Mouse (Mus musculus): ENCODE measurements at regions not wholly inside any gene's neighbourhood (a gene's known extent, or its start where the extent isn't known, plus 50 kb on each side); places are given as distances from the start of the nearest gene placed in this dataset.

GRCm38 (mm10) chr3:150109561-150109960 is 1119.2 kb upstream of the Adgrl2 start:
- no peak for DNase-seq

GRCm38 (mm10) chr3:150112231-150112630 is 1121.9 kb upstream of the Adgrl2 start:
- DNase-seq, result no peak

DNA sequence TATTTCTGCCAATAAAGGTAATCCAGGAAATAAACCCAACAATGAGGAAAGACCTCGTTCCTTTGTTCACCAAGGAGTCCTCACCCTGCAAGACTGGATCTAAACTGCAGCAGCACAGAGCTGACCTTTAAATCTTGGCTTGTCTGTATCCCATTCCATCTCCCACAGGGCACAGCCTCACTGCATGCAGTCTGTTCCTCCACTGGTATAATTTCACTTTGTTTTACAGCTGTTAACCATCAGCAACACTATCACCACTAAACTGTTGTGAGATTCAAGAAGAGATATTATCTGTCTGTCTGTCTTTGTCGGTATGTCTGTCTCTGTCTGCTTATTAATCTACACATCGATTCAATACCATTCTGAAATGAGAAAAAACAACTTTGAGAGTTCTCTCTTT is 1129.5 kb upstream of the Adgrl2 start:
- no peak for DNase-seq

DNA sequence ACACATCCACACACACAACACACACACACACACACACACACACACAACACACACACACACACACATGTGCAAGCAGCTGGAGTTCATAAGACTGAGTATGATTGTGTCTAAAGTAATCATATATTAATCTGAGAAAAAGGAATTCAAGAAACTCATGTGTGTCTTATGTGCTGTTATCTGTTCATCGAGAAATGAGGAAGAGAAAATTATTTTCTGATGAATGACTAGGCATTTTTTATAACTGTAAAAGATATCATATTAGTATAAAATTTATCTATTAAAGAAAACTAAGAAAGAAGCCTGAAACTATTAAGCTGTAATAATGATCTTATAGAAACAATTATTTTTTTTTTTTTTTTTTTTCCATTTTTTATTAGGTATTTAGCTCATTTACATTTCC is 1156.3 kb upstream of the Adgrl2 start:
- no peak for DNase-seq

- DNase-seq, result peak; percentile 24
These were observed 1160.9 kb upstream of the Adgrl2 start for GRCm38 (mm10) chr3:150151152-150151822.

DNA sequence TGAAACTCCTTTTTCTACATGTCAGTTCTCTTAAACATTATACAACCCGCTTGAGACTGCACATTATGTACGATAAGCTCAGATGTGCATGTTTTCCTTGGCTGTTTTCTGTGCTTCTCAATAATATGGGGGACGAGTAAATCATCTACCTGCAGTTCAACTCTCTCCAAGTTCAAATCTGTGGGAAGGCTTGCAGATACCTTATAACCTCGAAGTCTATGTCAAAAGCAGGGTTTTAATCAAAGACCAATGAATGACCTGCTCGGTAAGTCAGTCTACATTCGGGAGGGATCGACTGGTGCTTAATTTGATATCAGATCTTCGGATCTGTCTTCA is 1161.4 kb upstream of the Adgrl2 start:
- DNase-seq, result no peak

DNA sequence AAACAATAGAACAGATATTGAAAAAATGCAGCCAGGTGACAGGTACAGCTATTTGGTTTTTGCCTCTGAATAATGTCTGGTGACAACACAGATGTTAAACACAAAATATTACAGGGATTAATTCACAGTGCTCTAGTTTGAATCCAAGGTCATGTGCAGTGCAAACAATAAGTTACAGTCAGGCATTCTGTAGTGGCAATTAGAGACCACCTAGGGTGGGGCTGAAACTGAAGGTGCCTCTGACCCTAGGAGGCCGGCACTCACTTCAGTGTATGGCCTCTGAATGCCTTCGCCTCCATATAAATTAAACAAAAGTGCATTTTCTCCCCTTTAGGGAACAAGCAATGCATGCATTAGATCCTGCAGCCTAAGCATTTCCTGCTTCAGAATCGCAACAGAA is 1162.5 kb upstream of the Adgrl2 start:
- no peak for DNase-seq

- no peak for DNase-seq
These were observed 1195.5 kb upstream of the Adgrl2 start for GRCm38 (mm10) chr3:150185807-150186206.

DNA sequence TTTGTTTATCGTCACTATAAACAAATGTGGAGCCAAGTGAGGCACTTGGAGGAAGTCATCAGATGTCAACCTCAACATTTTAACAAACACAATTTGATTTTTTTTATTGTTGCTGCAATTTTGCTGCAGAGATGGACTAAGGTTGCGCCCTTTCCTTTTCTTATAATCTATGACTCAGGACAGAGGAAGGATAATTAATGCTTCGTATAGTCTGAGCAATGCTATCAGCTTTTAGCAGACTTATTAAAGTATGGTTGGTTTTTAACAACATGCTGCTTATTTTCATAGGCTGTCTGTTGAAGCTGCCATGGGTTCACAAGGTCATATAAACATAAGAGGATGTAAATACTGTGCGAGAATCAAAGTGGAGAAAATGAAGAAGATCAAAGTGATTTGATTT is 1202.8 kb upstream of the Adgrl2 start:
- DNase-seq, result no peak

DNA sequence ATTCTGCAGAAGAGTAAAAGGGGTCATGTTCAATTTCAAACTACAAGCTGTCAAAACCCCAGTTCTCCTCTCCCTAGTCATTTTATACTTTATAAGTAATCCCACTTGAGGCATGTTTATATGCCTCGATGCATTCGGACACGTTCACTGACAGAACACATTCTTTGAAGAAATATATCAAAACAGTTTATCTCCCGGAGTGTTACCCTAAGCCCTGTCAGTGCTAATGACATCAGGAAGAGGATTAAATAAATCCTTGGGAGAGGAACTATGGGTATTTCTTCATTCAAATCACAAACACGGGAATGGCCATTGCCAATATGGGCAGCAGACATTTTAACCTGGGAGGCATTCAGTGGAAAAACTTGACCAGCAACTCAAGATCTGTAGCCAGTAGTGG is 1208.1 kb upstream of the Adgrl2 start:
- no peak for DNase-seq

GRCm38 (mm10) chr3:150205902-150206301 is 1215.5 kb upstream of the Adgrl2 start:
- DNase-seq, result no peak

DNA sequence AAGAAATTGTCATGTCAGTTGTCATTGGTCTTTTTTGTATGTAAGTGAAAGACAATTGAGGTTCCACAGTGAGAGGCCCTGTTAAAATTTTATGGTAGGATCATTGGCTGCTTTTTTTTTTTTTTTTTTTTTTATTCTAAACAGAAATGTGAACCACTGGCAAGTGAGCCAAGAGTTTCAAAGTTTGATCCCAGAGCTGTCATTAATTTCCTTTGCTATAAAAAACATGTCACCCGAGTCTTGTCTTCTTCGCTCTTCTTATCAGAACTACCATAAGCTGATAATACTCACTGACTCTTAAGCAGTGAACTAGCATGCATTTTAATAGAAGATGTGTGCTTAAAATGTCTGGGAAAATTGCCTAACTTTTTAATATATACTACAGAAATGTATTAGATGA is 1204.4 kb upstream of the Adgrl4 start:
- DNase-seq, result no peak

- DNase-seq, result no peak
These were observed 1200.6 kb upstream of the Adgrl4 start for GRCm38 (mm10) chr3:150236946-150237600.

- DNase-seq, result no peak
These were observed 1162.6 kb upstream of the Adgrl4 start for GRCm38 (mm10) chr3:150275038-150275437.

GRCm38 (mm10) chr3:150296057-150296710 is 1141.5 kb upstream of the Adgrl4 start:
- no peak for DNase-seq

DNA sequence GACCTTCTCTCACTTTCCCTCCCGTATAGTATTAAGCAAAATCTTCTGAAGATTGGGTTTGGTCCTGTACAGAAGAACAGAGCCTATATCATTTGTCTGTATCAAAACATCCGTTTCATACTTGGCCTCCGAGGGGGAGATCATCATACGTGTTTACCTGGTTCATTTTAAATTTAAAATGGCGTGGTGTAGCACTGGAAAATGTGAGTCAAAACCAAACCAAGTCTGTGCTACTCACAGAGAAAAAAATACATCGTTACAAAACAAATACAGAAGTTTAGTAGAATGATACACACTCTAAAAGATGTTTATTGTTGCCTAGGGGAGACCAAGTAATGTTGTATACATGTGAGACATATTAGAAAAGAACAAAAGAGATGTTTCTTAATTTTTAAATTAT is 1108.9 kb upstream of the Adgrl4 start:
- DNase-seq, result no peak

- peak; percentile 84 for DNase-seq
These were observed 1085.5 kb upstream of the Adgrl4 start for GRCm38 (mm10) chr3:150352139-150352725.

DNA sequence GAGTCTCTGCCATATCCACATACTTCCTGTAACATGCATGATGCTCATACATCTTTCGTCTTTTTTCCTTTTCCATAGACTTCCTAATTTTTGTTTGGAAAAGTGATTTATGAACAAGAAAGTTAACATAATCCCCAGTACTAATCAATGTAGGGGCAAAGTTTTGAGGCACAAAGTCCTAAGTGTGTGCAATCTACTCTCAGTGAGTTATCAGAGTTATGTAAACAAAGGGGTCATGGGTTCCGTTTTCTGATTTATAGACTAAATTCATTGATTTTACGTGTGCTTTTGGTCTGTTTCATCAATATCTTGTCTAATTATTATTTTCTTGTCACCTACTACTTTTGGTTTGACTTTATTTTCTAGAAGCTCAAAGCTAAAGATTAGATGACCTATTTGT is 1071.9 kb upstream of the Adgrl4 start:
- no peak for DNase-seq

DNA sequence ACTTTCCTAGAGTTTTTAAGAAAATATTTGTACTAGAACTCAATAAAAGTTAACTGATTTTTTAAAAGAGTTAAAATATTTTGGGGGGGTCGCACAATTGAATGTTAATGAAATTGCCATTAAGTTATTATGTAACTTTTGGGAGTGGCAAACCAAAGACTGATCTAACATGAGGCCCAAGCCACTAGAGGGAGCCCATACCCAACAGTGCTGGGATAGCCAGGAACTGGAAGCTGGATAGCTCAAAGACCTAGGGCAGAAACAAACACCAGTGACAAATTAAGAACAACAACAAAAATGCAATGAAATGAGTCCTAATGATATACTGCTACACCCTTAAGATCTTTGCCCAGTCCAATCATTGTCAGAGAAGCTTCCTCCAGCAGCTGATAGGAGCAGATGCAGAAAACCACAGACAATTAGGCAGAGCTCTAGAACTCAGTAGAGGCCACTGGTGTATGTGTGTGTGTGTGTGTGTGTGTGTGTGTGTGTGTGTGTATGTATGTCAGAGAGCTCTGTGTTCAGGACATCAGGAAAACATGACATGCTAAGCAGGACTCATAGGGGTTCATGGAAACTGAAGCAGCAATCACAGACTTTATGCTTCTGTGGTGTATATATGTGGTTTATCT is 1052.6 kb upstream of the Adgrl4 start:
- DNase-seq, result peak; percentile 6

GRCm38 (mm10) chr3:150401694-150402301 is 1035.9 kb upstream of the Adgrl4 start:
- DNase-seq, result no peak

- DNase-seq, result no peak
These were observed 1031.6 kb upstream of the Adgrl4 start for GRCm38 (mm10) chr3:150406086-150406485.

- DNase-seq, result no peak
These were observed 1022.4 kb upstream of the Adgrl4 start for GRCm38 (mm10) chr3:150415277-150415676.

- no peak for DNase-seq
These were observed 1021.2 kb upstream of the Adgrl4 start for GRCm38 (mm10) chr3:150416447-150416846.

Measured in kidney, adult 11 months (tissue).